Mouse (Mus musculus): Measurements from ENCODE around the gene Gskip. TPM values are rescaled to one million over a fixed set of nuclear protein-coding genes. Genes with fewer than 3 reads are reported as not detected.

Gskip gene
- polyA plus RNA-seq, 1 experiment from 2014 or later, result 33.9 TPM

DNA sequence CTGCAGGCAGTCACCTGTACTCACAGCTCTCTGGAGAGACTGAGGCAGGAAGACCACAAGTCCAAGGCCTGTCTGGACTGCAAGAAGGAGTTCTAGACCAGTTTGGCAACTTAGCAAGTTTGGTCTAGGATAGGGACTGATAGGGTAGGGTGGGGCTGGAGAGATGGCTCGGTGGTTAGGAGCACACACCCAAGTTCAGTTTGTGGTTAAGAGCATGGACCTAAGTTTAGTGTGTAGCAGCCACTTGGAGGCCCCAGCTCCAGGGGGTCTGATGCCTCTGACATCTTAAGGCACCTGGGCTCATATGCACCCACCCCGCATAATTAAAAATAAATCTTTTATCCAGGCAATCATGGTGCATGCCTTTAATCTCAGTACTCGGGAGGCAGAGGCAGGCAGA lies 42.6 kb downstream of the Gskip start:
- no peaks in the 10 kb centered on the region for H3K27me3 ChIP-seq (replicated peaks)
- H3K9me3 ChIP-seq, result no peaks in the 10 kb centered on the region
- no peak overlapping the region for H3K9ac ChIP-seq
- WGBS, result 84% methylated on average over 3 of the region's 3 CpGs
- H3K4me1 ChIP-seq, result no peaks in the 10 kb centered on the region
- H3K27ac ChIP-seq, result no peak overlapping the region
- ATAC-seq (replicated peaks), result no peak
- H3K36me3 ChIP-seq (replicated peaks), result no peaks in the 10 kb centered on the region
- no peak overlapping the region for H3K4me3 ChIP-seq
- H3K4me2 ChIP-seq, result no peak overlapping the region

- H3K27ac ChIP-seq, result no peak overlapping the region
- H3K36me3 ChIP-seq (replicated peaks), result no peaks in the 10 kb centered on the region
- ATAC-seq (replicated peaks), result no peak
- WGBS, result 25% methylated on average over 8 of the region's 8 CpGs
- H3K27me3 ChIP-seq (replicated peaks), result no peaks in the 10 kb centered on the region
- no peaks in the 10 kb centered on the region for H3K9me3 ChIP-seq
- no peak overlapping the region for H3K9ac ChIP-seq
- no peak overlapping the region for H3K4me2 ChIP-seq
- no peak overlapping the region for H3K4me3 ChIP-seq
- H3K4me1 ChIP-seq, result no peaks in the 10 kb centered on the region
These were observed 43.3 kb downstream of the Gskip start for GRCm38 (mm10) chr12:105727964-105728363.

GRCm38 (mm10) chr12:105730851-105731460 lies 46.3 kb downstream of the Gskip start:
- H3K4me3 ChIP-seq, result no peak overlapping the region
- 86% methylated on average over 6 of the region's 6 CpGs for WGBS
- H3K36me3 ChIP-seq (replicated peaks), result no peaks in the 10 kb centered on the region
- ATAC-seq (replicated peaks), result no peak
- no peaks in the 10 kb centered on the region for H3K4me1 ChIP-seq
- H3K4me2 ChIP-seq, result no peak overlapping the region
- no peak overlapping the region for H3K27ac ChIP-seq
- H3K9me3 ChIP-seq, result no peaks in the 10 kb centered on the region
- H3K9ac ChIP-seq, result no peak overlapping the region
- H3K27me3 ChIP-seq (replicated peaks), result no peaks in the 10 kb centered on the region

DNA sequence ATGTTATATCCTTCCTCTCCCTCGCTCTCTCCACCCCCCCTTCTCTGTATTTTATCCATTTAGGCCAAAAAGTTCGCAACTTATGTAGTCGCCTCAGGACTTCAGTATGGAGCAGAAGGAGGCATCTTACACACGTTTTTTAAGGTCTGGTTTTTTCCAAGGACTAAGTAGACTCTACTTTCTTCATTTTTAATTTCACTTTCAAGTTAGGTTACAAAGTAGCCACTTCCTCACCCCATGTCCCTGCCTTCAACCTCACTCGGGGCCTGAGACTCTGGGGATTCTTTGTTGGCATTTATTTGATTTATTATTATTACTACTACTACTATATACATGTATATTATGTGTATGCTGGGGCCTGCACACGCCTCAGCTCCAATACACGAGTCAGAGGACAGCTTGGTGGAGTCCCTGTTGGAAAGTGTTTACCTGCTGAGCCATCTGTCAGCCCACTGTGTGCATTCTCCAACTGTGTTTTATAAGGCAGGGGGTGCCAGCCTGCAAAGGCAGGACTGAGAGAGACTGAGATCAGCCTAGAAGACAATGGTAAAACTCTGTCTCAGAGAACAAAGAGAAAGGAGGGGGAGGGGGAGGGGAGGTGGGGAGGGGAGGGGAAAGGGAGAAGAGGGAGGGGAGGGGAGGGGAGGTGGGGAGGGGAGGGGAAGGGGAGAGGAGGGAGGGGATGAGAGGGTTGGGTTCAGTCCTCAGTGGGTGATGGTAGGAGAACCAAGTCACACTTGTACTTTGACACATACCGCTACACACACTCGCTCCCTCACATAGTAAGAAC lies 48.9 kb downstream of the Gskip start:
- Histone ChIP-seq H3K4me3 (no peak overlapping the region), H3K9ac (no peak overlapping the region), H3K4me1 (no peaks in the 10 kb centered on the region), H3K27ac (no peak overlapping the region), H3K4me2 (no peak overlapping the region), H3K27me3 (replicated peaks) (no peaks in the 10 kb centered on the region), H3K36me3 (replicated peaks) (no peaks in the 10 kb centered on the region), H3K9me3 (no peaks in the 10 kb centered on the region)
- WGBS, result 78% methylated on average over 9 of the region's 9 CpGs
- ATAC-seq (replicated peaks), result no peak

DNA sequence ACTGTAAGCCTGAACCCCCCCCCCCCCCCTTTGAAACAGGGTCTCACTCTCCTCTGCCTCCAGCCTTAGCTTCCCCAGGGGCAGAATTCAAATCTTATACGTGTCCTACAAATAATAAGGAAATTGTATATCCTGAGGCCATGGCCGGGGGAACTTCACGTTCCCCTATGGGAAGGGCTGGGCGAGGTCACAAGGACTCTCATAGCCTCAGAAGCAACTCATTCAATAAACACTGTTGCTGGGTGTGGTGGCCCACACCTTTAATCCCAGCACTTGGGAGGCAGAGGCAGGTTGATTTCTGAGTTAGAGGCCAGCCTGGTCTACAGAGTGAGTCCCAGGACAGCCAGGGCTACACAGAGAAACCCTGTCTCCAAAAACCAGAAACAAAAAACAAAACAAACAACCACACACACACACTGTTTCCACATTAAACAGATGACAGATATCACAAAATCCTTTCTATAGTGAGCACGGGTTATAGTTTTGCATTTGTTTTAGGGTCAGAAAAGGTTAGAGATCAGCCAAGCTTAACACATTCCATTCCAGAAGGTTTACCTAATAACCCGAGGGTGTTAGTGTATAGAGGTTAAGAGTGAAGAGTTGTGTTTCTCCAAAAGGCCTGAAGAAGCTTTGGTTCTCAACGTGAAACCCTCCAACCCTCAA lies 50.7 kb downstream of the Gskip start:
- no peak for ATAC-seq (replicated peaks)
- Histone ChIP-seq H3K4me3 (no peak overlapping the region), H3K27me3 (replicated peaks) (no peaks in the 10 kb centered on the region), H3K4me2 (no peak overlapping the region), H3K27ac (no peak overlapping the region), H3K9ac (no peak overlapping the region), H3K9me3 (no peaks in the 10 kb centered on the region), H3K36me3 (replicated peaks) (no peaks in the 10 kb centered on the region), H3K4me1 (no peaks in the 10 kb centered on the region)
- 75% methylated on average over 7 of the region's 7 CpGs for WGBS

- Histone ChIP-seq H3K27ac (no peak overlapping the region), H3K4me1 (no peaks in the 10 kb centered on the region), H3K9me3 (no peaks in the 10 kb centered on the region), H3K27me3 (replicated peaks) (no peaks in the 10 kb centered on the region), H3K4me3 (no peak overlapping the region), H3K4me2 (no peak overlapping the region), H3K36me3 (replicated peaks) (no peaks in the 10 kb centered on the region), H3K9ac (no peak overlapping the region)
- no peak for ATAC-seq (replicated peaks)
- WGBS, result 94% methylated on average over 6 of the region's 6 CpGs
These were observed 51.2 kb downstream of the Gskip start for GRCm38 (mm10) chr12:105735889-105736251.

GRCm38 (mm10) chr12:105738316-105739096 lies 53.9 kb downstream of the Gskip start:
- Histone ChIP-seq H3K9me3 (no peaks in the 10 kb centered on the region), H3K4me2 (no peak overlapping the region), H3K27ac (no peak overlapping the region), H3K9ac (no peak overlapping the region), H3K4me3 (no peak overlapping the region), H3K36me3 (replicated peaks) (no peaks in the 10 kb centered on the region), H3K4me1 (no peaks in the 10 kb centered on the region), H3K27me3 (replicated peaks) (no peaks in the 10 kb centered on the region)
- ATAC-seq (replicated peaks), result no peak
- 83% methylated on average over 15 of the region's 15 CpGs for WGBS

- H3K9me3 ChIP-seq, result no peaks in the 10 kb centered on the region
- H3K4me3 ChIP-seq, result no peak overlapping the region
- WGBS, result 89% methylated on average over 8 of the region's 8 CpGs
- H3K36me3 ChIP-seq (replicated peaks), result no peaks in the 10 kb centered on the region
- no peak for ATAC-seq (replicated peaks)
- no peak overlapping the region for H3K9ac ChIP-seq
- H3K4me2 ChIP-seq, result no peak overlapping the region
- no peaks in the 10 kb centered on the region for H3K4me1 ChIP-seq
- no peak overlapping the region for H3K27ac ChIP-seq
- no peaks in the 10 kb centered on the region for H3K27me3 ChIP-seq (replicated peaks)
These were observed 55.0 kb downstream of the Gskip start for GRCm38 (mm10) chr12:105739656-105740055.

DNA sequence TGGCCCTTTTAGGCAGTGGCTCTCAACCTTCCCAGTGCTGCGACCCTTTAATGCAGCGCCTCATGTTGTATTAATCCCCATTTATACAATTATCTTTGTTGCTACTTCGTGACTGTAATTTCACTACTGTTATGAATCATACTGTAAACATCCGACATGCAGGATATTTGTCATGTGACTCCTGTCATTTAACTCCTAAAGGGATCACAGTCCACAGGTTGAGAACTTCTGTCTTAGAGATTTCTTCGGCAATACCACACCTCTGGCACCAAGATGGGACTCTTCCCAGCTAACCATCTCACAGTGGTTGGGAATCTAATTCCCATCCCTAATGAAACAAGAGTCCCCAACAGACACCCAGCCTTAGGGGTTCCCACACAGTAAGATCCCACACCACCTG lies 63.5 kb downstream of the Gskip start:
- no peaks in the 10 kb centered on the region for H3K4me1 ChIP-seq
- WGBS, result 88% methylated on average over 5 of the region's 5 CpGs
- H3K27me3 ChIP-seq (replicated peaks), result no peaks in the 10 kb centered on the region
- ATAC-seq (replicated peaks), result no peak
- no peaks in the 10 kb centered on the region for H3K9me3 ChIP-seq
- H3K36me3 ChIP-seq (replicated peaks), result no peaks in the 10 kb centered on the region
- no peak overlapping the region for H3K27ac ChIP-seq
- no peak overlapping the region for H3K9ac ChIP-seq
- H3K4me3 ChIP-seq, result no peak overlapping the region
- H3K4me2 ChIP-seq, result no peak overlapping the region

Other genes with a start within 250 kb of the Gskip start
- gene D430019H16Rik, start 231.0 kb upstream of the Gskip start, polyA plus RNA-seq (2015; fragmentation: Nextera tagmentation; extraction: Ambion mirVana), result 15.3 and 15.5 TPM in 2 replicates
- gene Bdkrb2, start 121.6 kb upstream of the Gskip start, polyA plus RNA-seq (2015; fragmentation: Nextera tagmentation; extraction: Ambion mirVana), result 1.9 TPM in 2 replicates
- 0.19 TPM in 1 of 2 replicates, not detected in the other for gene Bdkrb1, start 81.7 kb upstream of the Gskip start, polyA plus RNA-seq (2015; fragmentation: Nextera tagmentation; extraction: Ambion mirVana)
- 15.8 and 16.3 TPM in 2 replicates for gene Atg2b, start 382 bp downstream of the Gskip start, polyA plus RNA-seq (2015; fragmentation: Nextera tagmentation; extraction: Ambion mirVana)
- 1.8 and 2.2 TPM in 2 replicates for gene Ak7, start 21.1 kb downstream of the Gskip start, polyA plus RNA-seq (2015; fragmentation: Nextera tagmentation; extraction: Ambion mirVana)
- 163 and 167 TPM in 2 replicates for gene Papola, start 99.9 kb downstream of the Gskip start, polyA plus RNA-seq (2015; fragmentation: Nextera tagmentation; extraction: Ambion mirVana)

All from midbrain, embryonic 15.5 days (tissue).